Mouse (Mus musculus): ENCODE results near the gene Kdm4a. TPM values are rescaled to one million over a fixed set of nuclear protein-coding genes. Genes with fewer than 3 reads are reported as not detected.

The Kdm4a gene
- polyA plus RNA-seq, 1 experiment from 2014 or later: 22.8 TPM

Small RNA genes lying within 50 kb of the gene (microRNA-seq; reads per million reads assigned to microRNA genes)
- 3.5 reads per million, percentile 4 among the genes with 10 or more reads in this experiment for gene Mir7226 (ENCODE audit: borderline number of aligned reads)

Other genes with a start within 250 kb of the Kdm4a start
- gene St3gal3, start 45.1 kb downstream of the Kdm4a start, polyA plus RNA-seq (2014; fragmentation: Nextera tagmentation; extraction: Ambion mirVana): 4.1 and 4.5 TPM in 2 replicates
- 29.1 and 29.2 TPM in 2 replicates for gene Ptprf, start 111.4 kb upstream of the Kdm4a start, polyA plus RNA-seq (2014; fragmentation: Nextera tagmentation; extraction: Ambion mirVana)
- gene Szt2, start 229.2 kb upstream of the Kdm4a start, polyA plus RNA-seq (2014; fragmentation: Nextera tagmentation; extraction: Ambion mirVana): 7.5 and 10.4 TPM in 2 replicates
- gene Med8, start 229.3 kb upstream of the Kdm4a start, polyA plus RNA-seq (2014; fragmentation: Nextera tagmentation; extraction: Ambion mirVana): 141 and 149 TPM in 2 replicates
- 153 and 161 TPM in 2 replicates for gene Elovl1, start 248.1 kb upstream of the Kdm4a start, polyA plus RNA-seq (2014; fragmentation: Nextera tagmentation; extraction: Ambion mirVana)